Mouse (Mus musculus) cerebellum, adult 2 months (tissue): Measurements from ENCODE around the gene 7530416G11Rik.

ENCODE experiments used
- CTCF ChIP-seq: fragments of 200-500 bp; IDR thresholded peaks from 2 replicates; pipeline ENCODE4 v1.5.1; 2011; ENCODE audit warnings: low read depth, mild to moderate bottlenecking, control low read depth, low read length, moderate library complexity, borderline replicate concordance; ENCODE audit not compliant: insufficient read depth
- POLR2A ChIP-seq: fragments of 200-500 bp; IDR thresholded peaks from 2 replicates; pipeline ENCODE4 v1.6.1; 2011; ENCODE audit warnings: low read length, control low read depth, borderline replicate concordance; ENCODE audit not compliant: insufficient read depth

- TF ChIP-seq CTCF, result no peak
- TF ChIP-seq POLR2A, result no peak
These were observed 31.2 kb upstream of the 7530416G11Rik start for GRCm38 (mm10) chr15:85534215-85534614.
